Mouse (Mus musculus) limb, embryonic 15.5 days (tissue): ENCODE data around the gene Slc22a1. TPM values are rescaled to one million over a fixed set of nuclear protein-coding genes. Genes with fewer than 3 reads are reported as not detected.

Experiments
- ATAC-seq: fragments of 200-750 bp; cut with Nextera tagmentation; 2 replicates; pipeline ENCODE4 v1.8.0; 2017; ENCODE audit warnings: low read depth, moderate TSS enrichment; ENCODE audit not compliant: insufficient number of reproducible peaks, low FRiP score, low TSS enrichment
- H3K27ac ChIP-seq: fragments of 300-500 bp; sonication (generic); 2 replicates; pipeline ENCODE4 v1.5.1; 2015; ENCODE audit warnings: moderate library complexity, mild to moderate bottlenecking, inconsistent platforms
- H3K27me3 ChIP-seq: fragments of 300-500 bp; sonication (generic); 2 replicates; pipeline ENCODE4 v1.6.1; 2015; ENCODE audit warnings: inconsistent platforms
- H3K36me3 ChIP-seq: fragments of 300-500 bp; sonication (generic); 2 replicates; pipeline ENCODE4 v1.6.1; 2015; ENCODE audit warnings: inconsistent platforms
- H3K4me1 ChIP-seq: fragments of 300-500 bp; sonication (generic); 2 replicates; pipeline ENCODE4 v1.6.1; 2015; ENCODE audit warnings: inconsistent platforms
- H3K4me2 ChIP-seq: fragments of 300-500 bp; sonication (generic); 2 replicates; pipeline ENCODE4 v1.6.1; 2015; ENCODE audit warnings: mild to moderate bottlenecking, inconsistent platforms
- H3K4me3 ChIP-seq: fragments of 300-500 bp; sonication (generic); 2 replicates; pipeline ENCODE4 v1.5.1; 2015; ENCODE audit warnings: mild to moderate bottlenecking, inconsistent platforms
- H3K9ac ChIP-seq: fragments of 300-500 bp; sonication (generic); 2 replicates; pipeline ENCODE4 v1.6.1; 2015; ENCODE audit warnings: inconsistent platforms
- H3K9me3 ChIP-seq: fragments of 300-500 bp; sonication (generic); 2 replicates; pipeline ENCODE4 v1.6.1; 2016; ENCODE audit warnings: inconsistent platforms
- whole genome bisulfite sequencing: fragments of 180-500 bp; shearing (Covaris S2); methylation state at CpG from one replicate; pipeline ENCODE4 v1.1.7; 2015; 5-methylcytosine and 5-hydroxymethylcytosine counted together
- polyA plus RNA-seq: library from polyadenylated mRNA; unstranded; fragments of >200 nt; fragmentation: Nextera tagmentation; extraction: Ambion mirVana; gene quantifications from 2 replicates; pipeline ENCODE4 v1.2.1, GENCODE M21; 2015

The Slc22a1 gene
- not detected in 2 replicates for polyA plus RNA-seq

DNA sequence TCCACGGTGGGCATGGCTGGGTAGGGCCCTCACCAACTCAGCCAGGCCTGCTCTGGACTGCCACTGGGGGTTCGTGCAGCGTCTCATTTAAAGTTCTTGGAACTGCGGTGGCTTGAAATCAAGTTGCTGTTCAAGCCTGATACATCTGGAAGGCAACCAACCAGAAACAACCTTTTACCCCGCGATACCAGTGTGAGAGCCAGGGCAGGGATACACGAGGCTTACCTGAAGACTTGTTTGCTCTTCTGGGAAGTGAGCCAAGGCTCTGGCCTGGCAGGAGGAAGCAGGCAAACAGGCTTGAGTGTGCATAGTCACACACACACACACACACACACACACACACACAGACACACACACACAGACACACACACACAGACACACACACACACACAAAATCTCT is at the start of gene Slc22a1:
Slc22a1 (minus strand) TSS at position 184 of the 400 bp plus-strand sequence.
- no peak within 1 kb of the TSS for H3K9ac ChIP-seq
- H3K27me3 ChIP-seq: no peaks in the 10 kb centered on the region
- no peak for ATAC-seq
- no peak within 1 kb of the TSS for H3K4me2 ChIP-seq
- H3K4me1 ChIP-seq: 0 out of 2 replicates have a peak, but pooled peaks cover 4% of the 10 kb centered on the region
- H3K9me3 ChIP-seq: no peaks in the 10 kb centered on the region
- no peak within 1 kb of the TSS for H3K4me3 ChIP-seq
- 53% methylated on average over 7 of the region's 7 CpGs for WGBS
- no peak within 1 kb of the TSS; the same call in 1 of the 2 replicates for H3K27ac ChIP-seq
- 0 out of 2 replicates have a peak, but pooled peaks cover under 1% of the 10 kb centered on the region for H3K36me3 ChIP-seq

GRCm38 (mm10) chr17:12724767-12725744 is 49.4 kb upstream of the Slc22a1 start:
- 10% methylated on average over 6 of the region's 6 CpGs for WGBS
- no peaks in the 10 kb centered on the region for H3K9me3 ChIP-seq
- peak; percentile 83 for ATAC-seq
- no peaks in the 10 kb centered on the region for H3K27me3 ChIP-seq
- H3K4me3 ChIP-seq: no peak overlapping the region
- H3K4me2 ChIP-seq: peak overlapping the region; percentile 19; the same call in 1 of the 2 replicates
- peaks cover 20% of the 10 kb centered on the region for H3K36me3 ChIP-seq
- H3K4me1 ChIP-seq: peaks cover 67% of the 10 kb centered on the region
- no peak overlapping the region for H3K9ac ChIP-seq
- peak overlapping the region; percentile 93 for H3K27ac ChIP-seq

DNA sequence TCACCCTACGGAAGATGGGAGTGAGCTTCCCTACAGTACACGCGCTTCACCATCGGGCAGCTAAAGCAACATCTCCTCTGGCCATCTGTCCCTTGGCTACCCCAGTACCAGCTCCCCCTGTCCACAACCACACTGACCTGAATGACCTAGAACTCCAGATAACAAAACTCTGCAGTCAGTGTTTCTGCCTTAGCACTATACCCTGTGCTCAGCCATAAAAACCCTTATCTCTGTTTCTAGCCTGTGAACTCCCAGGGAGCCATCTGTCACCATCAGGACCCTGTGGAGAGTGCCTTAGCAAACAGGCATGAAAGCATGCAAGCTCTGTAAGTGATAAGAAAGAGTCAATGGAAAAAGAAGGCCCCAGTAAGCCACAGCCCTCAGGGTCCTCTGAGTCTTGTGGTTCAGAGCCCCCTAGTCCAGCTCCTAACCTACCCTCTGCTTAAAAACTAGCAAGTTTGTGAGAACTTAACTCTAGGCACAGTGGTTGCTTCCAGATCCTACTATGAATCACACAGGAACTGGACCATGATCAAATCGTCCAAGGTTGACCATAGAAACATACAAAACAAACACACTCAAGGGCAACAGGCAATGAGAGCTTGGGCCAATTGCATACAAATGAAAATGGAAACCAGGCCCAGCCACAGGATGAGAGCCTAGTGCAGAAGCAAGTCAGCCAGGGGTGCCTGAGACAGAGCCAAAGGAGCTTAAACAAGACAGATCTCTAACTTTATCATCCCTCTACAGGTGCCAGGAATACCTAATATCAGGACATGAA is 48.5 kb upstream of the Slc22a1 start:
- Histone ChIP-seq H3K4me2 (no peak overlapping the region; the same call in 1 of the 2 replicates), H3K27ac (peak overlapping the region; percentile 93), H3K27me3 (no peaks in the 10 kb centered on the region), H3K9me3 (no peaks in the 10 kb centered on the region), H3K9ac (no peak overlapping the region), H3K36me3 (peaks cover 26% of the 10 kb centered on the region), H3K4me1 (peaks cover 72% of the 10 kb centered on the region), H3K4me3 (no peak overlapping the region)
- WGBS: 78% methylated on average over 5 of the region's 5 CpGs
- ATAC-seq: peak; percentile 42; the same call in 1 of the 2 replicates

DNA sequence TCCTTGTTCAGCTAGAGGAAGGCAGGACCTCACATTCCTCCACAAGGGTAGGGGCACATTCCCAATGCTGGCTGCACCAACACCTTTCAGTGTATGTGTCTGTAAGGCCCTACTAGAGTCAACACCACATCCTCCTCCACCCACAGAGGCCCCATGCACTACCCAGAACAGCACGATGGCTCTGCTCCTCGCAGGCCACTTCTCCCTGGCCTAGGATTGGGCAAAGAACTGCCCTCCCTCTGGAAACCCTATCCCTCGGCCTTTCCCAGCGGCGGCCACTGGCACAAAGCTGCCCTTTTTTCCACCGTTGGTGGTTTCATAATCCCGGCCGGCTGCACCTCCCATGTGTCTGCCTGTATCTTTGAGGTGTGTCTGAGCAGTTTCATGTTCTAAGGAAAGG is 47.0 kb upstream of the Slc22a1 start:
- H3K4me1 ChIP-seq: peaks cover 72% of the 10 kb centered on the region

DNA sequence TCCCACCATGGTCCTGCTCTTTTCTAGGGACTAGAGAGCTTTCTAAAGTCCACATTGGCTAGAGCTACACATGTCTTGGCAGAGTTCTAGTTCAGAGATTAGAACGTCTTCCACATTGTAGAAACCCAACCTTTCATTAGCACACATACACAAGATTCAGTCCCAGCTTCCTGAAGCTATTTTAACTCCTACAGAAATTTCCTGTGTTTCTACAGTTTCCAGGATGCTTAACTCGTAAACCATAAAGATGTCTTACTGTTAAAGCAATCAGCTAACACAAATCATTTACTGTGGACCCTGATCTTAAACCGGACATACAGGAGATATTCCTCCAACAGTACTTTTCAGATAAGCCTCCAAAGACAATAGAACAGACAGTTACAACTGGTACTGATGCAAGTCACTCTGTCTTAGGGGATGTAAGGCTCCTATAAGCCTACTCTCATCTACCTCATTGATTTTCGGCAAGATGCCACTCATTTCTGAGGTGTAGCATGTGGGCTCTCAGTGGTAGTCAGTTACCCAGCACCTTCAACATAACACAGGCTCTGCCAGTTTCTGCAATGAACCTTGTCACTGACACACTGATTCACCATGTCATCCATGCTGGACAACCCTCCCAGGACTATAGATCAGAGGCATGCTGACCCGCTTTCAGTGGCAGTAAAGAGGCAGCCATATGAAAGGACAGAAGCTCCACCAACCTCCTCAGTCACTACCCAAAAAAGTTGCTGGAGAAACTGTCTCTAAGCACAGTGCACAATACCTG is 45.7 kb upstream of the Slc22a1 start:
- Histone ChIP-seq H3K4me2 (no peak overlapping the region), H3K4me1 (peaks cover 71% of the 10 kb centered on the region), H3K4me3 (no peak overlapping the region), H3K36me3 (peaks cover 45% of the 10 kb centered on the region), H3K9me3 (no peaks in the 10 kb centered on the region), H3K27me3 (no peaks in the 10 kb centered on the region), H3K27ac (peak overlapping the region; percentile 93), H3K9ac (no peak overlapping the region)
- no peak for ATAC-seq
- WGBS: 69% methylated on average over 5 of the region's 5 CpGs

More for the DNA sequence above, 47.0 kb upstream of the Slc22a1 start:
- Histone ChIP-seq H3K27ac (peak overlapping the region; percentile 93), H3K9me3 (no peaks in the 10 kb centered on the region), H3K4me2 (no peak overlapping the region), H3K36me3 (peaks cover 36% of the 10 kb centered on the region), H3K4me3 (no peak overlapping the region), H3K27me3 (no peaks in the 10 kb centered on the region), H3K9ac (no peak overlapping the region)
- WGBS: 29% methylated on average over 8 of the region's 8 CpGs
- ATAC-seq: peak; percentile 49; the same call in 1 of the 2 replicates

DNA sequence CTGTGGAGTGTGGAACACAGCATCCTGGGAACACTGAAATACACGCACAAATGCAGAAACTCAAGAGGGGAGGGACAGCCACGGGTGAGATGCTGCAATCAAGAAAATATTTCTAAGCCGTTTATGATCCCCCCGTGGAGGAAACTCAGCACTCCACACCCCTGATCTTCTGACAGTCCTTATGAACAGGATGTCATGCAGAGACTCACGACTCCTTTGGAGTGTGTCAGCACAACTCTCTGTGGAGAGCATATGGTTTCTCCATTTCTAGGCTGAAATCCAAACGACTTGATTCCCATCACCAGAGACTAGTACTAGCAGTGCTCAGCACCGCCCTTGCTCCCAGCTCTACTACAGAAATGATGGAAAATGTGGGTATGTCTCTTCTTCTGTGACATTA is 42.6 kb upstream of the Slc22a1 start:
- no peaks in the 10 kb centered on the region for H3K9me3 ChIP-seq
- peaks cover 51% of the 10 kb centered on the region for H3K4me1 ChIP-seq
- peak; percentile 62; the same call in 1 of the 2 replicates for ATAC-seq
- peak overlapping the region; percentile 74 for H3K27ac ChIP-seq
- H3K4me2 ChIP-seq: no peak overlapping the region
- H3K36me3 ChIP-seq: peaks cover 63% of the 10 kb centered on the region
- no peak overlapping the region for H3K9ac ChIP-seq
- H3K4me3 ChIP-seq: no peak overlapping the region
- WGBS: 28% methylated on average over 7 of the region's 7 CpGs
- H3K27me3 ChIP-seq: no peaks in the 10 kb centered on the region

GRCm38 (mm10) chr17:12717445-12717844 is 41.8 kb upstream of the Slc22a1 start:
- WGBS: 78% methylated on average over 4 of the region's 4 CpGs

GRCm38 (mm10) chr17:12715032-12715431 is 39.4 kb upstream of the Slc22a1 start:
- 64% methylated on average over 1 of the region's 1 CpGs for WGBS
- H3K4me1 ChIP-seq: peaks cover 39% of the 10 kb centered on the region
- ATAC-seq: no peak
- H3K27me3 ChIP-seq: no peaks in the 10 kb centered on the region
- no peak overlapping the region for H3K4me3 ChIP-seq
- H3K36me3 ChIP-seq: peaks cover 71% of the 10 kb centered on the region
- no peak overlapping the region for H3K9ac ChIP-seq
- H3K27ac ChIP-seq: no peak overlapping the region
- no peaks in the 10 kb centered on the region for H3K9me3 ChIP-seq
- no peak overlapping the region for H3K4me2 ChIP-seq

More at GRCm38 (mm10) chr17:12717445-12717844, 41.8 kb upstream of the Slc22a1 start:
- ATAC-seq: no peak
- Histone ChIP-seq H3K4me3 (no peak overlapping the region), H3K36me3 (peaks cover 67% of the 10 kb centered on the region), H3K27ac (peak overlapping the region; percentile 74), H3K4me1 (peaks cover 51% of the 10 kb centered on the region), H3K9ac (no peak overlapping the region), H3K27me3 (no peaks in the 10 kb centered on the region), H3K9me3 (no peaks in the 10 kb centered on the region), H3K4me2 (no peak overlapping the region)

DNA sequence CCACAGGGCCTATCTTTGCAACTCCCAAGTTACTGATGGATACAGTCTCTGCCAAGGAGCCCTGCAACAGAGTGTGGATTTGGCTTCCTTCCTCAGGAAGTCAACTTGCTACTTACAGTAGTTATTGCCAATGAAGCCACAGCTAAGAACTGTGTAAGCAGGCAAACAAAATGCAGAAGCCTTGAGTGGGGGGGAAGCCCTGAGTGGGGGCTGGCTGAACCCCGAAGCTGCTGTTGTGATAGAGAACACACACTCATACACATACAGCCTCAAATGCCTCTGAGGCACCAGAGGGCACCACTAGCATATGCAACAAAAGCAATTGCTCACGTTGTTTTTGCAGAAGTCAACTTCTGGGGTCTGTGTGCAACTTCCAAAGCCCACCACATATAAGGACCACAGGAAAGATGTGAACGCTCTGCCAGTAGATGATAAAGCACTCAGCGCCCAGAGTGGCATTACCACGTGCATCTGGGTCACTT is 38.5 kb upstream of the Slc22a1 start:
- H3K4me2 ChIP-seq: no peak overlapping the region
- no peak overlapping the region for H3K9ac ChIP-seq
- peaks cover 33% of the 10 kb centered on the region for H3K4me1 ChIP-seq
- no peak overlapping the region for H3K4me3 ChIP-seq
- no peak for ATAC-seq
- WGBS: 71% methylated on average over 5 of the region's 5 CpGs
- no peak overlapping the region for H3K27ac ChIP-seq
- H3K27me3 ChIP-seq: no peaks in the 10 kb centered on the region
- H3K9me3 ChIP-seq: no peaks in the 10 kb centered on the region
- H3K36me3 ChIP-seq: peaks cover 70% of the 10 kb centered on the region

DNA sequence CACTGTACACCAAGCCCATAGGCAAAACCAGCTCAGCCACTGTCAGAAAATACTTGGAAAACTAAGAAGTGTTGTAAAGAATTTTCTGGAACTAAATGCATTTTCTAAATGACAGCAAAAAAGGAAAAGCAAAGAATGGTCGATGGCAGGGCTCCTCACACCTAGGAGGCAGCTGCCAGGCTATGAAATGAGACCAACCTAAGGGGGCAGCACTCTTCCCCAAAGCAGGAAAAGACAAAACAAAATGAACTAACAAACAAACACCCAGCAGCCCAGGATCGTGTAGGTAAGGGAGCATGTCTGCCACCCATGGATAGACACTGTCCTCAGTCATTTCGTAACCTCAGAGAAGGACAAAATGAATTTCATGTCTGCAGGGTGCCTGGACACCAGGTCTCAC is 37.4 kb upstream of the Slc22a1 start:
- Histone ChIP-seq H3K27ac (peak overlapping the region; percentile 50; the same call in 1 of the 2 replicates), H3K4me3 (no peak overlapping the region), H3K36me3 (peaks cover 72% of the 10 kb centered on the region), H3K9me3 (no peaks in the 10 kb centered on the region), H3K4me1 (peaks cover 31% of the 10 kb centered on the region), H3K9ac (no peak overlapping the region), H3K4me2 (no peak overlapping the region), H3K27me3 (no peaks in the 10 kb centered on the region)
- no peak for ATAC-seq
- WGBS: 86% methylated on average over 3 of the region's 3 CpGs

- Histone ChIP-seq H3K27ac (peak overlapping the region; percentile 50; the same call in 1 of the 2 replicates), H3K36me3 (peaks cover 70% of the 10 kb centered on the region)
- ATAC-seq: no peak
Observed at GRCm38 (mm10) chr17:12712191-12712590, 36.6 kb upstream of the Slc22a1 start.

More at GRCm38 (mm10) chr17:12712191-12712590, 36.6 kb upstream of the Slc22a1 start:
- no peaks in the 10 kb centered on the region for H3K27me3 ChIP-seq
- H3K9ac ChIP-seq: no peak overlapping the region
- no peaks in the 10 kb centered on the region for H3K9me3 ChIP-seq
- H3K4me2 ChIP-seq: no peak overlapping the region
- peaks cover 24% of the 10 kb centered on the region for H3K4me1 ChIP-seq
- H3K4me3 ChIP-seq: no peak overlapping the region
